Mouse (Mus musculus) frontal cortex, adult 2 months (tissue): ENCODE measurements at regions not wholly inside any gene's neighbourhood (a gene's known extent, or its start where the extent isn't known, plus 50 kb on each side); places are given as distances from the start of the nearest gene placed in this dataset.
"Not testable (repeated sequence)": the region's sequence is repeated elsewhere in the genome, so short reads cannot be mapped to it uniquely, and the experiment has no call there.

ENCODE experiments used
- DNase-seq, 2 experiments: peaks; one replicate each; pipeline ENCODE4 v3.0.0; 2022; ENCODE audit warnings: low spot score in 1 of 2; ENCODE audit errors: extremely low spot score in 1 of 2

DNA sequence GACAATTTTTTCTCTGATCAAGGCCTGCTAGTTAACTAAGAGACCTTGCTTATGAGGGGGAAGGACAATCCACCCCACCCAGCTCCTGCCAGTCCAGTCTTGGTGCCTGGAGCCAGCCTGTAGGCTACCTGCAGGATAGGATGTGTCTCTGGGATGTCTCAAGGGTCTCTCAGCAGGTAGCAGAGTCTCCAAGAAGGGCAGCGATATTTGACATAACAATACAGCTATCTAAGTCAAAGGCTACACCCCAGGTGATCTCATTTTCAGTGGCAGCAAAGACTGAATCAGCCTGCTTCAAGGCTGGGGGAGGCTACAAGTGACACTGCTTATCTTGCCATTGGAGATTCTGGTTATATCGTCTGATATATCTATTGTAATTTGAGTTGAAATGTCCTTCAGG, 1267.5 kb downstream of the Pcdh9 start:
- no peak for DNase-seq

DNA sequence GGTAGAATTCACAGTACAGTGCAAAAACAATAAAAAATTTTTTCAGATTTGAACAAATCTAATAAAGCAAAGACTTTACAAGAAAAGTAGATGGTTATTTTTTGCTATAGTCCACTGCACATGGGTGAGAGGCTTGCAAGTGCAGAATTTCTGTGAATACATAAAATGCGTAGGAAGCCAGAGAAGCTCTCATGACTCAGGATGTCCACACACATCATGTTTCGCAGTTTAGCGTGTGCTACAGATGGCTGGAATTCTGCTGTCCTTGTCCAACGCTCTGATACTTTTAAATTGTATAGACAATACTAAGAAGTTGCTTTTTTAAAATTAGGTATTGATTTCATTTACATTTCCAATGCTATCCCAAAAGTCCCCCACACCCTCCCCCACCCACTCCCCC, 1274.9 kb downstream of the Pcdh9 start:
- DNase-seq = peak; percentile 3 to 30

DNA sequence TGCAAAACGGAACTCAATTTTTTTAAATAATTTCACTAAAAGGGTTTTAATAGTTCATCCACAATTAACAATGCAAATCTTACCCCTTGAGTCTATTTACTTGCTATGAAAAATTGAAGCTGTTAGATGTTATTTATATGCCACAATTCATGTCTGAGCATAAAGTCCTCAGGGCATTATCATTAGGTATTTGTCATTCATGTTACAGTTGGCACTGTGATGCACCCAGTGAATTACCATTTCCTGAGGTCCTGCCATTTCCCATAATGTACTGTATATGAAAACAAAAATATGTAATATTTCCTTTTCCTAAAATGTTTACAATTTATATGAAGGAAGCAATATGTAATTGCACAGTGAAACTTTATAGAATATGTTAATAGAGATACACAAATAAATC, 1296.8 kb downstream of the Pcdh9 start:
- DNase-seq = no peak

DNA sequence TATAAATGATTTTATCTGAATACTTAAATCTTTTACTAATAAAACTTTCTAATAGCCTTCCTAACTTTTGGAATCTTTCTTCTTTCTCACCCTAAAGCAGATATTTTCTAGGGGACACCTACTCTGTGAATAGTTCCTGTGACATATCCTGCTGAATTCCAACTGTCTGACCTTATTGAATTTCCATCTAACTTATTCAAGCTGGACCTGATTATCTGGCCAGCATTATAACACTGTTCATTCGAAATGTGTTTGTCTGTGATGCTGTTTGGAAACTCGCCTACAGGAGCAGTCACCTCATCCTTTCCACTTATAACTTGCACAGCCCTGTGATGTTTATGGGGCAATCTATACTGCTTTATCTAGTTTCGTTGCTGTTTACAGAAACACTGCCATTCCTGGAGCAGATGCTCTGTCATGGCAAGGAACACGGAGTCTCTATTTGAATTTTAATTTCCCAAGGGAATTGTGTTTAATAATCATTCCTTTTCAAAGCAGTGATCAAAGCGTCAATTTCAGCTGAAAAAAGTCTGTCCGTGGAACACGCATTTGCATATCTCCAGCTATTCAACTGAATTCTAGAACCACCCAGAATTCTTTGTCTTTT, 1298.8 kb downstream of the Pcdh9 start:
- no peak for DNase-seq

DNA sequence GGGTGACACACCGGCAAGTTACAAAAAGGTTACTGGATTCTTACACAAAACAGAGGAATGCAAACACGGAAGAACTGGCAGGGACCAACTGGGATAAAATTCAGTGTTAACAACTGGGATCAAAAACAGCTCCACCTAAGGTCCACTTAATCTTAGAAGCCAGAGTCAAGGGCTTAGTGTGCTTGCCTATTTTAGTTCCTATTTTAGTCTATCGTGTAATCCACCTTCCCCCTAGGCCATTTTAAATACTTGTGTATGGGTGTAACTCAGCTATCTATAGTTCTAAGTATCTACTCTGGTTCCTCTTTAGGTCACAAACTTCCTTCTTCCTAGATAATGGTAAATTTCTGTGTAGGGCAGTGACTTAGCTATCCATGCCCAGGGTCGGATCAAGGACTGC, 1302.2 kb downstream of the Pcdh9 start:
- not testable (repeated sequence) for DNase-seq

DNA sequence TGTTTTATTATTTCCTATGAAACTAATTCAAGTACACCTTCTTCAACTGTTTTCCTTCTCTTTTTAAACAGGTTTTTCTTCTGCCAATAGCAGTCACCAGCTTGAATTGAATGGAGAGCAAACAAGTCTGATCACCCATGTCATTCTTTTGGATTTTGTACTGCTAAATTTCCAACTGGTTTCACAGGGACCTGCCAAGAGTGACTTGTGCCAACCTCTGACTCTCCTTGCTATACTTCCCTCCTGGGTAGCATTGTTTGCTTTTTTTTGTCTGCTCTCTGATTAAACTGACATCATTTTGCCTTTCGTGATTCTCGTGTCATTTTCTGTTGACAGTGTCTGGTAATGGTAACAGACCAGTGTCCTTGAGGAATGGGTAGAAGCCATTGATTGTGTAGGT, 1323.5 kb downstream of the Pcdh9 start:
- DNase-seq = no peak
